Mouse (Mus musculus) lung, postnatal 10 days (tissue): ENCODE measurements at regions not wholly inside any gene's neighbourhood (a gene's known extent, or its start where the extent isn't known, plus 50 kb on each side); places are given as distances from the start of the nearest gene placed in this dataset.
A peak's percentile ranks its signal among the peaks of the same experiment; 100 is the strongest.

Experiments used
- DNase-seq: peaks from one replicate; pipeline ENCODE4 v3.0.0; 2021

GRCm38 (mm10) chr8:34368556-34368955, 257.0 kb upstream of the Gm10131 start:
- no peak for DNase-seq

DNA sequence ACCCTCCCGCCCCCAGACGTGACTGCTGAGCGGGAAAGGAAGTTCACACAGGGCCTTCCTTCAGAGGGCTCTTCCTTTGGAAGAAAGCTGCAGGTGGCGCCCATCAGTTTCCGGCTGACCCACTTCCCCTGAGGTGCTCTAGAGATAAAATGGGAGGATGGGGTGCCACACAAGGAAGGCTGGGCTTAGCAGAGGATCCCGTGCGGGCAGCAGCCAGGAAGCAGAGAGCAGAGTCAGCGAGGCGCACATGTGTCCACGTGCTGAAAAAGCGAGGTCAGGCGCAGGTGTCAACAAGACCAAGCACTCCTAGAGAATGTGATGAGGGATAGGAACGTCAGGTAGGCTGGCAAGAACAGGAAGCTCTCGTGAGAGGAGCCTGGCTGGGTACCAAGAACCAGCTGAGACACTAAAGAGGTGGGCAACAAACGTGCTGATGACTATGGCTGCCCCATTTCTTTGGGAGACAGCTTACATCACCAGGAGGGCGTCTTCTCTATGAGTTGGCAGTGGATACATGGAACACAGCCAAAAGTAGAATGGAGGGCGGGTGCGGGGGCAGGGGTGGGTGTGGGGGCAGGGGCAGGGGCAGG, 253.0 kb upstream of the Gm10131 start:
- no peak for DNase-seq

- DNase-seq, result no peak
Observed at GRCm38 (mm10) chr8:34363679-34364078, 252.1 kb upstream of the Gm10131 start.

DNA sequence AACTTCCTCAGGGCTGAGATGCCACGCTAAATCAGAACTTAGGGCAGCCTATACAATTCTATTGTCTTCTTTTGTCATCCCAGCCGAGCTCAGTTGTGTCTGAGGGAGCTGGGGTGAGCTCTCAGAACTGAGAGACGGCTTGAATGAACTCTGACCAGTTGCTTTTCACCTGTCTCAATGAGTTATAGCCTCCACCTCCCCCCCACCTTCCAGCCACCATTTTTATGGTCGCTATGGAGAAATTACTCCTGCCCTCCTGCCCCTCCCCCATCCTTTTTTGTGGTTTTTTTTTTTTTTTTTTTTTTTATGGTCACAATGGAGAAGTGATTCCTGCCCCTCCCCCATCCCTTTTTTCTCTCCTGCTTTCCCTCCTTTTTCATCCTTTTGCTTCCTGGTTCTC, 251.6 kb upstream of the Gm10131 start:
- no peak for DNase-seq

GRCm38 (mm10) chr8:34361377-34361776, 249.8 kb upstream of the Gm10131 start:
- no peak for DNase-seq

GRCm38 (mm10) chr8:34359776-34360175, 248.2 kb upstream of the Gm10131 start:
- no peak for DNase-seq

DNA sequence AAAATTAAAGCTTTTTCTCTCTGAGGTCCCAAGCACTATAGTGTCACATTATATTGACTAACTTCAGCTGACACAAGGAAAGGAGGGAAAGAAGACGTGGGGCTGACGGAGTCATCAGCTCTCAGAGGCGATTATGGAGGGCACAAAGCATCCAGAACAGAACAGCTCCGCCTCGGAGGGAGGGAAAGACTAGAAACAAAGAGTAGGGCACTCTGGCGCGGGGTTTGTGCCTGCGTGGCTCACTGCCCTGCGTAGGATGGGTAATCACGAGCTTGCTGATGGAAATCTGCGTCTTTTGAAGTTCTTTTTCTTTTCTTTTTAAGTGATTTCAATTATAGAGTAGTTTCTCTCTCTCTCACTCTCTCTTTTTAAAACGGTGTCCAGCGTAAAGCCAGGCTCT, 243.5 kb upstream of the Gm10131 start:
- DNase-seq, result no peak

DNA sequence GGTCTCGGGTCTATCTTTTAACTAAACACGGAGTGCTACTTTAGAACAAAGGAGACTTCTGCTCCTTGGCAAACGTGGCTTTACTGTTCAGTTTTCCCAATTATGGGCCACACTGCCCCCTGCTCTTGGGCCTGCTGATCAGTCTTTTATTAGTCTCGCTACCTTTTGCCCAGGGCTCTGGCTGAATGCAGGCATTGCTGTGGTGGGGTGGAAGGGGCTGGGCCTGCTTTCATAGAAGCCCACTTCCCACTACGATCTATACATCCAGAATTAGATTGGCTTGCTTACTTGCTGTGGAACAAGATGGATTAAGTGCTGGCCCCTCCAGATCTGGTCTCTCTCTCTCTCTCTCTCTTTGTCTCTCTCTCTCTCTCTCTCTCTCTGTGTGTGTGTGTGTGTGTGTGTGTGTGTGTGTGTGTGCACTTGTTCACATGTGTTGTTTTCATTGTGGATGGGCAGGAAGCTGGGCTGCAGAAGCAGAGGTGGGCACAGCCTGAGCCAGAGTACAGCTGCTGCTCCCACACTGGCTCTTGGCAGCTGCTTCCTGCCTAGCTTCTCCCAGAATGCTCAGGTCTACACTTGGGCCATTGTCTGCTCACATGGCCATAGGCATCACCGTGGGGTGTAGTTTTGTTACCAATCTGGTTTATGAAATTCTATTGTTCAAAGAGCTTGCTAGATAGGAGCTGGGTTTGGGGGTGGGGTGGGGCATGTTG, 241.8 kb upstream of the Gm10131 start:
- no peak for DNase-seq

DNA sequence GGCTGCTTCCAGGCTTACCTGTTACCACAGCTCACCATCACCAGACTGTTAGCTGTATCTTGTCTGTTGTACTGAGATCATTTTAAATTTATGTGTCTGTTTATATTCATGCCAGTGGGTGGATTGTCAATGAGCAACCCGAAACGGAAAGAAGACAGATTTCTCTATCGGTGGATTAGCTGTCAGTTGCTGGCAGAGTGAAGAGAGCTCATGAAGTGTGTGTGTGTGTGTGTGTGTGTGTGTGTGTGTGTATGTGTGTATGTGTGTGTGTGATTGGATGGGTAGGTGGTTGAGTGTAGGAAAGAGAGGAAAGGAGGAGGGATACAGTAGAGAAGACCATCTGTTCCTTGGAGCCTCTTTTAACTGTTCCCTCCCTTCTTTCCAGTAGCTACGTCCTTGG, 223.3 kb upstream of the Gm10131 start:
- no peak for DNase-seq

GRCm38 (mm10) chr8:34331673-34332072, 220.1 kb upstream of the Gm10131 start:
- no peak for DNase-seq

GRCm38 (mm10) chr8:34326614-34326965, 215.1 kb upstream of the Gm10131 start:
- no peak for DNase-seq

DNA sequence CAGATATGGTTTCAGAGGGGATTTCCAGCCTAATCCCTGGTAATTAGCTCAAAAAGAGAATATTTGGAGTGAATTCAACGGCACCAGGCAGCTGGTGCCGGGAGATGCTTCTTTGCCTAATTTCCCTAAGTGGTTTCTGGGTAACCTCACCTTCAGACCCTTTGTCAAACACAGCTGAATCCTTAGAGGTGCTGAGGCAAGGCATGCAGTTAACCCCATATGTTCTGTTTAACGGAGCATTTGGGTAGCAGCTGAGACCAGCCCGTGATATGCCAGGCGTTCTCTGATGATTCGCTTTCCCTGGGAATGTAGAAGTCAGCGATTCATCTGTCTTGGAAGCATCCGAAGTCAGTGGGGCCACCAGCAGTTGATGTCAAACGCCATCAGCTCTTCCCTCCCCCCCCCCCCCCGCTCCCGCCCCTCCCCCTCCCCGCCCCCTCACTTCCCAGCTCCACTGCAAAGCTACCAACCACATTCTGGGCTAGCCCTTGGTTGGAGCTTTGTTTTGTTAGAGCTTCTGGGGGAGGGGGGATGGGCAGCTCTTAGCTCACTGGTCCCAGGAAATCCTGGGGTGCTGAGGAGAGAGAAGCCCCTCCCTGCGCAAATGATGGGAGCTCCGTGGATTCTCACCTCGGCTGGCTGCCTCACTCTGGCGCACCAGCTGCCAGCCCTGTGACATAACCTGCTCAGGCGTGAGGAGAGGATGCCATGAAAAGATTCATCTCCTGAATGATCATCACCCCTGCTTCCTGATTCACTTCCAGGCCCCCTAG, 214.5 kb upstream of the Gm10131 start:
- DNase-seq, result no peak

GRCm38 (mm10) chr8:34320158-34320587, 208.6 kb upstream of the Gm10131 start:
- DNase-seq, result no peak

- no peak for DNase-seq
Observed at GRCm38 (mm10) chr8:34319719-34320118, 208.2 kb upstream of the Gm10131 start.

- no peak for DNase-seq
Observed at GRCm38 (mm10) chr8:34315233-34315632, 203.7 kb upstream of the Gm10131 start.

GRCm38 (mm10) chr8:34305542-34306485, 194.3 kb upstream of the Gm10131 start:
- no peak for DNase-seq

GRCm38 (mm10) chr8:34303815-34304214, 192.3 kb upstream of the Gm10131 start:
- no peak for DNase-seq

DNA sequence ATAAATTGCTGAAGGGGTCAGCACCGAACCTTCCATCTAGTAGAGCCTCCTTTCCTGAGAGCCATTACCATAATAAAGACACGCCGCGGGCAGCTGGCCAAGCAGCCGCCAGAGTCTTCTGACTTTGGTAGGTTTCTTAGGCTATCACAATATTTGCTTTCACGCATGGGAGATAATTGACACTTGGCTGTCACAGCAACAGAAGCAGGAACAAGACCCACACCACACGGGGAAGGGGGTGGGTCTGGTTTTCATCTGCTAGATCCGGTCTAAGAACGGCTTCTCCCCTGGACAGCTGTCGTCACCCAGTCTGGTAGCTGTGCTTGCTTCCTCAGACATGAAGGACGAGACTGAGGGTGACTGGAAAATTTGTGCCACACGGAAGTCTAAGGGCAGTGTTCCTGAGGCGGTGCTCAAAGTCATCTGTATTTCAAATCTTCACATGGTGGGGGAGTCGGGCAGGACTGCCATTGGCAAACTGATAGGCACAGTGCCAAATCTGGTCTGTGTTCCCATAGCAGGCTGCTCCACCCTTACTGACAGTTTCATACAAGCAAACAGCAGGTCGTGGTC, 188.9 kb upstream of the Gm10131 start:
- peak; percentile 50 for DNase-seq

DNA sequence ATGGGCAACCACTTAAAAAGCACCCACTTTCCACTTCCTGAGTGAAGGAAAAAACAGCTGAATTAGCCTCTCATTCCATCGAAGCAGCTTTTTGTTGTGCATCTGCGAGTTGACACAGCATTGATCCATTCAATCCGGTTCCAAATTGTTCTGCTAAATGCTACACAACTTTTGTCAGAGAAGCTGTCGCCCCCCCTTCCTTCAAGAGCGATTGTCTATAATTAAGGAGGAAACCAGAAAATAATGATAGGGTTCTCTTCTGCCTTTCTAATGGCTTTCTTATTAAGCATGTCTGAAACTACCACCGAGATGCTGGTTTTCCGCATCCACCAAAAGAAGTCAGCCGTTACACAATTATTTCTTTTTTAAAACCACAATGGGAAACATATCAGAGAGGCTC, 183.2 kb upstream of the Gm10131 start:
- no peak for DNase-seq

DNA sequence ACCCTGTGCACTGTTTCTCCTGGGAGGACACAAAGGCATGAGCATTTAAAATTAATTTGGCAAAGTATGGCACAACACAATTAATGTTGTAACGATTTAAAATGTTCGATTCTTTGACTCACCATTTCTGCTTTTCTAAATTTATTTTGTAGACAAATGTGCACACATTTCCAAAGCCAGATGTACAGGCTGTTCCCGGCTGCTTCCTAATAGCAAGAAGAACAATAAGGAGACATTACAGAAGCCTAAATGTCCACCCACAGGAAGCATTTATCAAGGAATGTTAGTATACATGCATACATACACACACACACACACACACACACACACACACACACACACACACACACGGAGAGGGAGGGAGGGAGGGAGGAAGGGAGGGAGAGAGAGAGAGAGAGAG, 179.1 kb upstream of the Gm10131 start:
- DNase-seq, result no peak

GRCm38 (mm10) chr8:34287801-34288200, 176.3 kb upstream of the Gm10131 start:
- no peak for DNase-seq

GRCm38 (mm10) chr8:34284576-34284975, 173.0 kb upstream of the Gm10131 start:
- DNase-seq, result no peak

GRCm38 (mm10) chr8:34280433-34280832, 168.9 kb upstream of the Gm10131 start:
- no peak for DNase-seq
